In the genomic region with DNA sequence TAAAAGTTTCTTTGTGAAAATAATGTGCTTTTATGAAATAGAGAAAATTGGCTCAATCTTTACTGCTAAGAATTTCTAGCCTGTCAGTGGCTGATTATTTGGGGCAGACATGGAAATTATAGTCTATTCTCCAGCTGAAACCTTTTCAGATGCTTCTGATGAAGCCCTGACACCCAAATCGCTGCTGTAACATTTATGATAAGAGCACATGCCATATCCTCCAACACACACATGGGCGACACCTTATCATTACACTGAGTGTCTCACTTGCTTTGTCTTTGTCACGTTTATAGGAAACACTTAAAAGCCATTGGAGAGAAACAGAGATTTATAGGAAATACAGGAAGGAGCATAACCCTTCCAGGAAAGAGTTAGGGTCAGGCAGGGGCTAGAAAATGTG, we compare ENCODE assay signal across 27 mouse cellular contexts.
"Had no signal": no experiment of that assay in that cellular context is flagged by ENCODE, and none has a peak within 500 bp of the region (broad histone marks: within the 10 kb centered on the region; RNA-seq: fewer than 3 reads in every experiment).

No protein-coding gene starts in this region.

- H3K4me3 ChIP-seq: heart, adult 2 months; heart, embryonic 13.5 days; heart, embryonic 15.5 days; hindbrain, embryonic 13.5 days; hindbrain, embryonic 15.5 days; kidney, embryonic 15.5 days; limb, embryonic 13.5 days; limb, embryonic 15.5 days; liver, embryonic 13.5 days; liver, embryonic 15.5 days had no signal

- H3K36me3 ChIP-seq: heart, embryonic 13.5 days; heart, embryonic 15.5 days; hindbrain, embryonic 13.5 days; hindbrain, embryonic 15.5 days; kidney, embryonic 15.5 days; limb, embryonic 13.5 days; limb, embryonic 15.5 days; liver, embryonic 13.5 days; liver, embryonic 15.5 days had no signal

- H3K27me3 ChIP-seq: heart, embryonic 13.5 days; heart, embryonic 15.5 days; hindbrain, embryonic 13.5 days; hindbrain, embryonic 15.5 days; kidney, embryonic 15.5 days; limb, embryonic 13.5 days; limb, embryonic 15.5 days; liver, embryonic 13.5 days; liver, embryonic 15.5 days had no signal

- H3K9me3 ChIP-seq: heart, embryonic 13.5 days; heart, embryonic 15.5 days; hindbrain, embryonic 13.5 days; hindbrain, embryonic 15.5 days; kidney, embryonic 15.5 days; limb, embryonic 13.5 days; limb, embryonic 15.5 days; liver, embryonic 13.5 days; liver, embryonic 15.5 days had no signal

- ATAC-seq: hindbrain, postnatal 0 days; intestine, embryonic 16.5 days had no signal

- H3K27ac ChIP-seq: heart, adult 2 months; heart, embryonic 13.5 days; heart, embryonic 15.5 days; hindbrain, embryonic 13.5 days; hindbrain, embryonic 15.5 days; hindbrain, postnatal 0 days; kidney, embryonic 15.5 days; kidney, postnatal 0 days; limb, embryonic 13.5 days; limb, embryonic 15.5 days; liver, embryonic 13.5 days; liver, embryonic 15.5 days had no signal

- H3K9ac ChIP-seq: heart, embryonic 13.5 days; heart, embryonic 15.5 days; hindbrain, embryonic 13.5 days; hindbrain, embryonic 15.5 days; kidney, embryonic 15.5 days; limb, embryonic 13.5 days; limb, embryonic 15.5 days; liver, embryonic 13.5 days; liver, embryonic 15.5 days had no signal

- H3K4me1 ChIP-seq: heart, embryonic 13.5 days; heart, embryonic 15.5 days; hindbrain, embryonic 13.5 days; hindbrain, embryonic 15.5 days; limb, embryonic 13.5 days; limb, embryonic 15.5 days; liver, embryonic 15.5 days had no signal

- DNase-seq: gastrocnemius, postnatal 14 days; gastrocnemius, postnatal 36 days; heart, adult 11 months; heart, adult 2 months; heart, postnatal 14 days; heart, postnatal 36 days; kidney, adult 11 months; kidney, adult 2 months; kidney, adult 9 months; kidney, postnatal 14 days; kidney, postnatal 36 days; layer of hippocampus, adult 9-11 months; layer of hippocampus, postnatal 36 days; left cerebral cortex, postnatal 4 days; liver, embryonic 13.5 days had no signal

- H3K4me2 ChIP-seq: heart, embryonic 11.5 days; heart, embryonic 13.5 days; heart, embryonic 15.5 days; hindbrain, embryonic 13.5 days; hindbrain, embryonic 15.5 days; kidney, embryonic 15.5 days; limb, embryonic 13.5 days; limb, embryonic 15.5 days; liver, embryonic 13.5 days; liver, embryonic 15.5 days had no signal
